Mouse (Mus musculus) liver, embryonic 13.5 days (tissue): ENCODE data around the gene Laptm5. TPM values are rescaled to one million over a fixed set of nuclear protein-coding genes. Genes with fewer than 3 reads are reported as not detected.

Experiments
- ATAC-seq: fragments of 200-750 bp; cut with Nextera tagmentation; 2 replicates; pipeline ENCODE4 v1.8.0; 2017; ENCODE audit warnings: low read depth, mild to moderate bottlenecking, moderate number of reproducible peaks, moderate library complexity
- DNase-seq: peaks from one replicate; pipeline ENCODE4 v3.0.0; 2022
- H3K27ac ChIP-seq: fragments of 300-500 bp; sonication (generic); 2 replicates; pipeline ENCODE4 v1.5.1; 2015; ENCODE audit warnings: moderate library complexity, mild to moderate bottlenecking, inconsistent platforms
- H3K27me3 ChIP-seq: fragments of 300-500 bp; sonication (generic); 2 replicates; pipeline ENCODE4 v1.6.1; 2015; ENCODE audit warnings: mild to moderate bottlenecking, inconsistent platforms
- H3K36me3 ChIP-seq: fragments of 300-500 bp; sonication (generic); 2 replicates; pipeline ENCODE4 v1.6.1; 2015; ENCODE audit warnings: mild to moderate bottlenecking, inconsistent platforms
- H3K4me1 ChIP-seq: fragments of 300-500 bp; sonication (generic); replicated peaks from 2 replicates; pipeline ENCODE4 v1.6.1; 2015; ENCODE audit warnings: inconsistent platforms
- H3K4me2 ChIP-seq: fragments of 300-500 bp; sonication (generic); 2 replicates; pipeline ENCODE4 v1.6.1; 2015; ENCODE audit warnings: inconsistent platforms, mild to moderate bottlenecking, moderate library complexity
- H3K4me3 ChIP-seq: fragments of 300-500 bp; sonication (generic); replicated peaks from 2 replicates; pipeline ENCODE4 v1.5.1; 2015; ENCODE audit warnings: mild to moderate bottlenecking, inconsistent platforms
- H3K9ac ChIP-seq: fragments of 300-500 bp; sonication (generic); 2 replicates; pipeline ENCODE4 v1.6.1; 2015; ENCODE audit warnings: mild to moderate bottlenecking, inconsistent platforms
- H3K9me3 ChIP-seq: fragments of 300-500 bp; sonication (generic); replicated peaks from 2 replicates; pipeline ENCODE4 v1.6.1; 2016; ENCODE audit warnings: inconsistent platforms
- WGBS: fragments of 180-500 bp; shearing (Covaris S2); methylation state at CpG from one replicate; pipeline ENCODE4 v1.1.7; 2015; ENCODE audit not compliant: insufficient replicate concordance; 5-methylcytosine and 5-hydroxymethylcytosine counted together
- polyA plus RNA-seq: library from polyadenylated mRNA; unstranded; fragments of >200 nt; fragmentation: Nextera tagmentation; extraction: Ambion mirVana; gene quantifications from 2 replicates; pipeline ENCODE4 v1.2.1, GENCODE M21; 2015

The Laptm5 gene
- polyA plus RNA-seq, 1 experiment from 2014 or later = 54.1 TPM

- no peaks in the 10 kb centered on the region for H3K27me3 ChIP-seq
- no peak overlapping the region for H3K4me3 ChIP-seq
- H3K27ac ChIP-seq = no peak overlapping the region; the same call in 1 of the 2 replicates
- no peaks in the 10 kb centered on the region for H3K36me3 ChIP-seq
- no peaks in the 10 kb centered on the region for H3K9me3 ChIP-seq
- no peak overlapping the region for H3K4me2 ChIP-seq
- 58% methylated on average over 6 of the region's 6 CpGs for WGBS
- peaks cover 31% of the 10 kb centered on the region for H3K4me1 ChIP-seq
- ATAC-seq (0 out of 2 replicates have a peak, but pooled peaks have one; percentile 12), DNase-seq (no peak)
- H3K9ac ChIP-seq = no peak overlapping the region
Measured at GRCm38 (mm10) chr4:130899782-130900427, 13.0 kb upstream of the Laptm5 start.

- Histone ChIP-seq H3K4me1 (peaks cover 40% of the 10 kb centered on the region), H3K4me3 (no peak overlapping the region), H3K4me2 (no peak overlapping the region), H3K27me3 (no peaks in the 10 kb centered on the region), H3K36me3 (no peaks in the 10 kb centered on the region), H3K9me3 (no peaks in the 10 kb centered on the region), H3K9ac (no peak overlapping the region), H3K27ac (no peak overlapping the region)
- ATAC-seq = no peak
- WGBS = 61% methylated on average over 7 of the region's 7 CpGs
- no peak for DNase-seq
Measured at GRCm38 (mm10) chr4:130900746-130901145, 12.2 kb upstream of the Laptm5 start.

- DNase-seq = no peak
- ATAC-seq = peak; percentile 62
- WGBS = 11% methylated on average over 8 of the region's 8 CpGs
- no peaks in the 10 kb centered on the region for H3K27me3 ChIP-seq
- no peak overlapping the region for H3K4me3 ChIP-seq
- peak overlapping the region; percentile 78 for H3K27ac ChIP-seq
- no peak overlapping the region for H3K9ac ChIP-seq
- H3K4me1 ChIP-seq = peaks cover 43% of the 10 kb centered on the region
- no peak overlapping the region for H3K4me2 ChIP-seq
- H3K9me3 ChIP-seq = no peaks in the 10 kb centered on the region
- no peaks in the 10 kb centered on the region for H3K36me3 ChIP-seq
Measured at GRCm38 (mm10) chr4:130902289-130902781, 10.6 kb upstream of the Laptm5 start.

- ATAC-seq = no peak
- peaks cover 61% of the 10 kb centered on the region for H3K4me1 ChIP-seq
Measured at GRCm38 (mm10) chr4:130905025-130905424, 7.9 kb upstream of the Laptm5 start.

GRCm38 (mm10) chr4:130905882-130906281, 7.0 kb upstream of the Laptm5 start:
- no peak overlapping the region for H3K9ac ChIP-seq
- H3K27ac ChIP-seq = no peak overlapping the region
- no peak overlapping the region for H3K4me3 ChIP-seq
- H3K9me3 ChIP-seq = no peaks in the 10 kb centered on the region
- H3K4me2 ChIP-seq = no peak overlapping the region
- DNase-seq (no peak), ATAC-seq (no peak)
- H3K36me3 ChIP-seq = no peaks in the 10 kb centered on the region
- WGBS = 50% methylated on average over 6 of the region's 6 CpGs
- no peaks in the 10 kb centered on the region for H3K27me3 ChIP-seq
- peaks cover 66% of the 10 kb centered on the region for H3K4me1 ChIP-seq

More at GRCm38 (mm10) chr4:130905025-130905424, 7.9 kb upstream of the Laptm5 start:
- DNase-seq = no peak
- Histone ChIP-seq H3K27me3 (no peaks in the 10 kb centered on the region), H3K36me3 (no peaks in the 10 kb centered on the region), H3K27ac (no peak overlapping the region), H3K9ac (no peak overlapping the region), H3K4me2 (no peak overlapping the region), H3K4me3 (no peak overlapping the region), H3K9me3 (no peaks in the 10 kb centered on the region)
- 32% methylated on average over 7 of the region's 7 CpGs for WGBS

GRCm38 (mm10) chr4:130906296-130906695, 6.6 kb upstream of the Laptm5 start:
- Histone ChIP-seq H3K4me1 (peaks cover 68% of the 10 kb centered on the region), H3K9ac (no peak overlapping the region), H3K36me3 (no peaks in the 10 kb centered on the region), H3K27ac (no peak overlapping the region), H3K4me3 (no peak overlapping the region), H3K27me3 (no peaks in the 10 kb centered on the region), H3K4me2 (no peak overlapping the region), H3K9me3 (no peaks in the 10 kb centered on the region)
- ATAC-seq (no peak), DNase-seq (no peak)
- 55% methylated on average over 8 of the region's 8 CpGs for WGBS

GRCm38 (mm10) chr4:130907200-130908069, 5.5 kb upstream of the Laptm5 start:
- WGBS = 74% methylated on average over 19 of the region's 19 CpGs
- no peaks in the 10 kb centered on the region for H3K36me3 ChIP-seq
- H3K27me3 ChIP-seq = no peaks in the 10 kb centered on the region
- peaks cover 64% of the 10 kb centered on the region for H3K4me1 ChIP-seq
- H3K4me3 ChIP-seq = no peak overlapping the region
- no peaks in the 10 kb centered on the region for H3K9me3 ChIP-seq
- DNase-seq = no peak
- H3K9ac ChIP-seq = no peak overlapping the region
- H3K4me2 ChIP-seq = no peak overlapping the region
- ATAC-seq = no peak
- no peak overlapping the region for H3K27ac ChIP-seq

- H3K4me1 ChIP-seq = peaks cover 58% of the 10 kb centered on the region
- 71% methylated on average over 10 of the region's 10 CpGs for WGBS
- DNase-seq (no peak), ATAC-seq (no peak)
- H3K27ac ChIP-seq = no peak overlapping the region
- no peak overlapping the region for H3K4me2 ChIP-seq
- H3K36me3 ChIP-seq = no peaks in the 10 kb centered on the region
- no peaks in the 10 kb centered on the region for H3K27me3 ChIP-seq
- no peak overlapping the region for H3K9ac ChIP-seq
- H3K9me3 ChIP-seq = no peaks in the 10 kb centered on the region
- no peak overlapping the region for H3K4me3 ChIP-seq
Measured at GRCm38 (mm10) chr4:130908133-130908532, 4.8 kb upstream of the Laptm5 start.

GRCm38 (mm10) chr4:130909167-130909874, 3.6 kb upstream of the Laptm5 start:
- H3K9me3 ChIP-seq = no peaks in the 10 kb centered on the region
- H3K27ac ChIP-seq = no peak overlapping the region
- peak; percentile 43 for DNase-seq
- H3K4me1 ChIP-seq = peaks cover 64% of the 10 kb centered on the region
- 27% methylated on average over 17 of the region's 17 CpGs for WGBS
- no peaks in the 10 kb centered on the region for H3K27me3 ChIP-seq
- H3K4me3 ChIP-seq = no peak overlapping the region
- no peak overlapping the region for H3K4me2 ChIP-seq
- H3K9ac ChIP-seq = no peak overlapping the region
- no peaks in the 10 kb centered on the region for H3K36me3 ChIP-seq
- peak; percentile 65 for ATAC-seq

- peak; percentile 47 for ATAC-seq
- H3K9me3 ChIP-seq = no peaks in the 10 kb centered on the region
- peaks cover 57% of the 10 kb centered on the region for H3K4me1 ChIP-seq
- no peak overlapping the region for H3K4me3 ChIP-seq
- WGBS = 4% methylated on average over 6 of the region's 7 CpGs
- H3K4me2 ChIP-seq = no peak overlapping the region
- no peak overlapping the region for H3K9ac ChIP-seq
- H3K27ac ChIP-seq = peak overlapping the region; percentile 27; the same call in 1 of the 2 replicates
- H3K36me3 ChIP-seq = no peaks in the 10 kb centered on the region
- DNase-seq = no peak
- no peaks in the 10 kb centered on the region for H3K27me3 ChIP-seq
Measured at GRCm38 (mm10) chr4:130910666-130911065, 2.3 kb upstream of the Laptm5 start.

- Histone ChIP-seq H3K27me3 (no peaks in the 10 kb centered on the region), H3K36me3 (no peaks in the 10 kb centered on the region), H3K9ac (no peak overlapping the region), H3K4me3 (no peak overlapping the region), H3K9me3 (no peaks in the 10 kb centered on the region), H3K4me1 (peaks cover 63% of the 10 kb centered on the region), H3K4me2 (0 out of 2 replicates have a peak overlapping the region, but pooled peaks have one; percentile 41), H3K27ac (no peak overlapping the region)
- WGBS = 55% methylated on average over 3 of the region's 3 CpGs
- ATAC-seq (no peak), DNase-seq (no peak)
Measured at GRCm38 (mm10) chr4:130912626-130913025, 299 bp upstream of the Laptm5 start.
